Mouse (Mus musculus): ENCODE data around the gene Atp6v1b1. TPM values are rescaled to one million over a fixed set of nuclear protein-coding genes. Genes with fewer than 3 reads are reported as not detected.

Gene Atp6v1b1
- polyA plus RNA-seq (2014; fragmentation: Nextera tagmentation; extraction: Ambion mirVana): 1.8 and 2.3 TPM in 2 replicates

- ATAC-seq (ENCODE audit: low read depth) (no peak; the same call in 1 of the 2 replicates), DNase-seq (ENCODE audit: low spot score) (no peak)
- Histone ChIP-seq H3K4me3 (ENCODE audit: low read depth, low read length) (no peak within 1 kb of the TSS), H3K4me2 (ENCODE audit: low read depth, low read length) (no peak within 1 kb of the TSS), H3K27me3 (replicated peaks; ENCODE audit: control insufficient read depth, insufficient read depth, low read length) (no peaks in the 10 kb centered on the region), H3K36me3 (ENCODE audit: control insufficient read depth, insufficient read depth, low read length) (no peaks in the 10 kb centered on the region), H3K27ac (replicated peaks; ENCODE audit: low read depth, low read length) (no peak within 1 kb of the TSS), H3K9ac (ENCODE audit: low read depth, low read length) (no peak within 1 kb of the TSS), H3K4me1 (ENCODE audit: control insufficient read depth, insufficient read depth, low read length) (peaks cover 5% of the 10 kb centered on the region), H3K9me3 (ENCODE audit: control insufficient read depth, low read length) (0 out of 2 replicates have a peak, but pooled peaks cover 4% of the 10 kb centered on the region)
- WGBS: 56% methylated on average over 5 of the region's 5 CpGs
Observed at GRCm38 (mm10) chr6:83742761-83743160, at the start of gene Atp6v1b1. Gene Atp6v1b1, plus strand, starts transcription at chr6:83742990.

- H3K4me3 ChIP-seq (ENCODE audit: low read depth, low read length): no peak overlapping the region
- H3K4me2 ChIP-seq (ENCODE audit: low read depth, low read length): no peak overlapping the region
- WGBS: under 1% methylated on average over 9 of the region's 9 CpGs
- DNase-seq (ENCODE audit: low spot score) (peak; percentile 88), ATAC-seq (ENCODE audit: low read depth) (no peak)
- H3K27me3 ChIP-seq (replicated peaks; ENCODE audit: control insufficient read depth, insufficient read depth, low read length): peaks cover 88% of the 10 kb centered on the region
- H3K4me1 ChIP-seq (ENCODE audit: control insufficient read depth, insufficient read depth, low read length): no peaks in the 10 kb centered on the region
- H3K27ac ChIP-seq (replicated peaks; ENCODE audit: low read depth, low read length): no peak overlapping the region
- no peak overlapping the region for H3K9ac ChIP-seq (ENCODE audit: low read depth, low read length)
- H3K36me3 ChIP-seq (ENCODE audit: control insufficient read depth, insufficient read depth, low read length): no peaks in the 10 kb centered on the region
- no peaks in the 10 kb centered on the region for H3K9me3 ChIP-seq (ENCODE audit: control insufficient read depth, low read length)
Observed at GRCm38 (mm10) chr6:83693835-83694234, 49.0 kb upstream of the Atp6v1b1 start.

- no peak for ATAC-seq (ENCODE audit: low read depth)
- Histone ChIP-seq H3K36me3 (ENCODE audit: control insufficient read depth, insufficient read depth, low read length) (no peaks in the 10 kb centered on the region), H3K27ac (replicated peaks; ENCODE audit: low read depth, low read length) (no peak overlapping the region), H3K4me2 (ENCODE audit: low read depth, low read length) (no peak overlapping the region), H3K9me3 (ENCODE audit: control insufficient read depth, low read length) (no peaks in the 10 kb centered on the region), H3K4me3 (ENCODE audit: low read depth, low read length) (no peak overlapping the region), H3K9ac (ENCODE audit: low read depth, low read length) (no peak overlapping the region), H3K4me1 (ENCODE audit: control insufficient read depth, insufficient read depth, low read length) (no peaks in the 10 kb centered on the region), H3K27me3 (replicated peaks; ENCODE audit: control insufficient read depth, insufficient read depth, low read length) (peaks cover 97% of the 10 kb centered on the region)
- DNase-seq (ENCODE audit: low spot score): no peak
- WGBS: 2% methylated on average over 3 of the region's 3 CpGs
Observed at GRCm38 (mm10) chr6:83695731-83696130, 47.1 kb upstream of the Atp6v1b1 start.

- no peak for DNase-seq (ENCODE audit: low spot score)
- WGBS: 3% methylated on average over 7 of the region's 7 CpGs
- H3K4me2 ChIP-seq (ENCODE audit: low read depth, low read length): no peak overlapping the region
Observed at GRCm38 (mm10) chr6:83696684-83697083, 46.1 kb upstream of the Atp6v1b1 start.

GRCm38 (mm10) chr6:83697932-83698331 lies 44.9 kb upstream of the Atp6v1b1 start:
- no peak for ATAC-seq (ENCODE audit: low read depth)
- Histone ChIP-seq H3K4me2 (ENCODE audit: low read depth, low read length) (no peak overlapping the region), H3K27ac (replicated peaks; ENCODE audit: low read depth, low read length) (no peak overlapping the region), H3K4me3 (ENCODE audit: low read depth, low read length) (no peak overlapping the region), H3K36me3 (ENCODE audit: control insufficient read depth, insufficient read depth, low read length) (no peaks in the 10 kb centered on the region), H3K4me1 (ENCODE audit: control insufficient read depth, insufficient read depth, low read length) (no peaks in the 10 kb centered on the region), H3K9me3 (ENCODE audit: control insufficient read depth, low read length) (no peaks in the 10 kb centered on the region), H3K9ac (ENCODE audit: low read depth, low read length) (no peak overlapping the region), H3K27me3 (replicated peaks; ENCODE audit: control insufficient read depth, insufficient read depth, low read length) (peaks cover 96% of the 10 kb centered on the region)
- WGBS: 5% methylated on average over 8 of the region's 8 CpGs
- no peak for DNase-seq (ENCODE audit: low spot score)

More at GRCm38 (mm10) chr6:83696684-83697083, 46.1 kb upstream of the Atp6v1b1 start:
- Histone ChIP-seq H3K4me3 (ENCODE audit: low read depth, low read length) (no peak overlapping the region), H3K36me3 (ENCODE audit: control insufficient read depth, insufficient read depth, low read length) (no peaks in the 10 kb centered on the region), H3K27ac (replicated peaks; ENCODE audit: low read depth, low read length) (no peak overlapping the region), H3K9me3 (ENCODE audit: control insufficient read depth, low read length) (no peaks in the 10 kb centered on the region), H3K4me1 (ENCODE audit: control insufficient read depth, insufficient read depth, low read length) (no peaks in the 10 kb centered on the region), H3K9ac (ENCODE audit: low read depth, low read length) (no peak overlapping the region), H3K27me3 (replicated peaks; ENCODE audit: control insufficient read depth, insufficient read depth, low read length) (peaks cover 96% of the 10 kb centered on the region)
- no peak for ATAC-seq (ENCODE audit: low read depth)

- no peak overlapping the region for H3K27ac ChIP-seq (replicated peaks; ENCODE audit: low read depth, low read length)
- no peaks in the 10 kb centered on the region for H3K4me1 ChIP-seq (ENCODE audit: control insufficient read depth, insufficient read depth, low read length)
- WGBS: 2% methylated on average over 5 of the region's 5 CpGs
- H3K9ac ChIP-seq (ENCODE audit: low read depth, low read length): no peak overlapping the region
- H3K27me3 ChIP-seq (replicated peaks; ENCODE audit: control insufficient read depth, insufficient read depth, low read length): peaks cover 95% of the 10 kb centered on the region
- H3K4me3 ChIP-seq (ENCODE audit: low read depth, low read length): no peak overlapping the region
- H3K36me3 ChIP-seq (ENCODE audit: control insufficient read depth, insufficient read depth, low read length): no peaks in the 10 kb centered on the region
- no peak overlapping the region for H3K4me2 ChIP-seq (ENCODE audit: low read depth, low read length)
- ATAC-seq (ENCODE audit: low read depth) (no peak), DNase-seq (ENCODE audit: low spot score) (no peak)
- H3K9me3 ChIP-seq (ENCODE audit: control insufficient read depth, low read length): no peaks in the 10 kb centered on the region
Observed at GRCm38 (mm10) chr6:83699971-83700370, 42.8 kb upstream of the Atp6v1b1 start.

- 1% methylated on average over 11 of the region's 11 CpGs for WGBS
- ATAC-seq (ENCODE audit: low read depth) (no peak), DNase-seq (ENCODE audit: low spot score) (no peak)
- no peaks in the 10 kb centered on the region for H3K4me1 ChIP-seq (ENCODE audit: control insufficient read depth, insufficient read depth, low read length)
- no peak overlapping the region for H3K4me2 ChIP-seq (ENCODE audit: low read depth, low read length)
- H3K27ac ChIP-seq (replicated peaks; ENCODE audit: low read depth, low read length): no peak overlapping the region
- no peak overlapping the region for H3K9ac ChIP-seq (ENCODE audit: low read depth, low read length)
- no peaks in the 10 kb centered on the region for H3K9me3 ChIP-seq (ENCODE audit: control insufficient read depth, low read length)
- no peak overlapping the region for H3K4me3 ChIP-seq (ENCODE audit: low read depth, low read length)
- peaks cover 95% of the 10 kb centered on the region for H3K27me3 ChIP-seq (replicated peaks; ENCODE audit: control insufficient read depth, insufficient read depth, low read length)
- H3K36me3 ChIP-seq (ENCODE audit: control insufficient read depth, insufficient read depth, low read length): no peaks in the 10 kb centered on the region
Observed at GRCm38 (mm10) chr6:83701001-83701400, 41.8 kb upstream of the Atp6v1b1 start.

- WGBS: under 1% methylated on average over 53 of the region's 53 CpGs
- no peak for DNase-seq (ENCODE audit: low spot score)
- H3K4me3 ChIP-seq (ENCODE audit: low read depth, low read length): peak overlapping the region; percentile 20
Observed at GRCm38 (mm10) chr6:83702146-83702999, 40.4 kb upstream of the Atp6v1b1 start.

More at GRCm38 (mm10) chr6:83702146-83702999, 40.4 kb upstream of the Atp6v1b1 start:
- Histone ChIP-seq H3K4me2 (ENCODE audit: low read depth, low read length) (peak overlapping the region; percentile 24; the same call in 1 of the 2 replicates), H3K9me3 (ENCODE audit: control insufficient read depth, low read length) (no peaks in the 10 kb centered on the region), H3K27me3 (replicated peaks; ENCODE audit: control insufficient read depth, insufficient read depth, low read length) (peaks cover 95% of the 10 kb centered on the region), H3K27ac (replicated peaks; ENCODE audit: low read depth, low read length) (no peak overlapping the region), H3K36me3 (ENCODE audit: control insufficient read depth, insufficient read depth, low read length) (no peaks in the 10 kb centered on the region), H3K9ac (ENCODE audit: low read depth, low read length) (no peak overlapping the region), H3K4me1 (ENCODE audit: control insufficient read depth, insufficient read depth, low read length) (no peaks in the 10 kb centered on the region)
- peak; percentile 47 for ATAC-seq (ENCODE audit: low read depth)
